Mouse (Mus musculus) embryonic facial prominence, embryonic 14.5 days (tissue): Measurements from ENCODE around the gene Zswim8. TPM values are rescaled to one million over a fixed set of nuclear protein-coding genes. Genes with fewer than 3 reads are reported as not detected.

Source experiments
- ATAC-seq: fragments of 200-750 bp; cut with Nextera tagmentation; 2 replicates; pipeline ENCODE4 v1.8.0; 2017; ENCODE audit warnings: low read depth, moderate number of reproducible peaks, moderate TSS enrichment
- DNase-seq: peaks from one replicate; pipeline ENCODE4 v3.0.0-alpha.2; 2015; ENCODE audit warnings: low spot score
- H3K27ac ChIP-seq: fragments of 300-500 bp; sonication (generic); replicated peaks from 2 replicates; pipeline ENCODE4 v1.5.1; 2014; ENCODE audit warnings: low read depth, mild to moderate bottlenecking, low read length, moderate library complexity
- H3K27me3 ChIP-seq: fragments of 300-500 bp; sonication (generic); replicated peaks from 2 replicates; pipeline ENCODE4 v1.6.1; 2014; ENCODE audit warnings: low read length; ENCODE audit not compliant: control insufficient read depth, insufficient read depth
- H3K36me3 ChIP-seq: fragments of 300-500 bp; sonication (generic); 2 replicates; pipeline ENCODE4 v1.6.1; 2014; ENCODE audit warnings: low read length, mixed read lengths; ENCODE audit not compliant: control insufficient read depth, insufficient read depth
- H3K4me1 ChIP-seq: fragments of 300-500 bp; sonication (generic); 2 replicates; pipeline ENCODE4 v1.6.1; 2014; ENCODE audit warnings: antibody characterized with exemption, low read length; ENCODE audit not compliant: control insufficient read depth, insufficient read depth
- H3K4me2 ChIP-seq: fragments of 300-500 bp; sonication (generic); 2 replicates; pipeline ENCODE4 v1.6.1; 2014; ENCODE audit warnings: low read depth, mild to moderate bottlenecking, low read length, moderate library complexity, mixed read lengths
- H3K4me3 ChIP-seq: fragments of 300-500 bp; sonication (generic); 2 replicates; pipeline ENCODE4 v1.5.1; 2014; ENCODE audit warnings: low read depth, mild to moderate bottlenecking, low read length
- H3K9ac ChIP-seq: fragments of 300-500 bp; sonication (generic); 2 replicates; pipeline ENCODE4 v1.6.1; 2014; ENCODE audit warnings: low read depth, mild to moderate bottlenecking, low read length, moderate library complexity, mixed read lengths
- H3K9me3 ChIP-seq: fragments of 300-500 bp; sonication (generic); 2 replicates; pipeline ENCODE4 v1.6.1; 2016; ENCODE audit warnings: low read length; ENCODE audit not compliant: control insufficient read depth
- WGBS: fragments of 180-500 bp; shearing (Covaris S2); extraction: QIAGEN DNeasy Blood & Tissue Kit; methylation state at CpG from one replicate; pipeline ENCODE4 v1.1.7; 2014; 5-methylcytosine and 5-hydroxymethylcytosine counted together
- polyA plus RNA-seq: library from polyadenylated mRNA; unstranded; fragments of >200 nt; fragmentation: Nextera tagmentation; extraction: Ambion mirVana; gene quantifications from 2 replicates; pipeline ENCODE4 v1.2.1, GENCODE M21; 2014

Zswim8 gene
- polyA plus RNA-seq, 1 experiment from 2014 or later = 31.1 TPM

GRCm38 (mm10) chr14:20681742-20682141, 25.6 kb upstream of the Zswim8 start:
- DNase-seq = no peak
- no peak overlapping the region for H3K4me3 ChIP-seq
- H3K9ac ChIP-seq = no peak overlapping the region
- no peak overlapping the region for H3K4me2 ChIP-seq
- peaks cover 99% of the 10 kb centered on the region for H3K36me3 ChIP-seq
- no peaks in the 10 kb centered on the region for H3K27me3 ChIP-seq
- ATAC-seq = no peak
- H3K27ac ChIP-seq = no peak overlapping the region
- no peaks in the 10 kb centered on the region for H3K9me3 ChIP-seq
- 87% methylated on average over 2 of the region's 2 CpGs for WGBS
- no peaks in the 10 kb centered on the region for H3K4me1 ChIP-seq

GRCm38 (mm10) chr14:20682498-20682897, 24.9 kb upstream of the Zswim8 start:
- DNase-seq = no peak
- Histone ChIP-seq H3K27me3 (no peaks in the 10 kb centered on the region), H3K4me2 (no peak overlapping the region), H3K9ac (no peak overlapping the region), H3K27ac (no peak overlapping the region), H3K36me3 (peaks cover 100% of the 10 kb centered on the region), H3K4me3 (no peak overlapping the region), H3K9me3 (no peaks in the 10 kb centered on the region), H3K4me1 (no peaks in the 10 kb centered on the region)
- no peak for ATAC-seq
- 58% methylated on average over 3 of the region's 3 CpGs for WGBS

GRCm38 (mm10) chr14:20686576-20686975, 20.8 kb upstream of the Zswim8 start:
- Histone ChIP-seq H3K27me3 (no peaks in the 10 kb centered on the region), H3K4me1 (no peaks in the 10 kb centered on the region), H3K36me3 (peaks cover 100% of the 10 kb centered on the region), H3K4me3 (no peak overlapping the region), H3K9me3 (no peaks in the 10 kb centered on the region), H3K4me2 (no peak overlapping the region), H3K27ac (no peak overlapping the region), H3K9ac (no peak overlapping the region)
- no peak for DNase-seq
- ATAC-seq = no peak
- WGBS = 92% methylated on average over 3 of the region's 3 CpGs

GRCm38 (mm10) chr14:20689009-20689408, 18.3 kb upstream of the Zswim8 start:
- DNase-seq = no peak
- WGBS = 95% methylated on average over 2 of the region's 2 CpGs

GRCm38 (mm10) chr14:20691772-20692171, 15.6 kb upstream of the Zswim8 start:
- H3K27ac ChIP-seq = no peak overlapping the region
- peaks cover 78% of the 10 kb centered on the region for H3K36me3 ChIP-seq
- no peak for ATAC-seq
- H3K4me3 ChIP-seq = no peak overlapping the region
- peaks cover 10% of the 10 kb centered on the region for H3K4me1 ChIP-seq
- no peak overlapping the region for H3K9ac ChIP-seq
- DNase-seq = no peak
- no peak overlapping the region for H3K4me2 ChIP-seq
- H3K9me3 ChIP-seq = no peaks in the 10 kb centered on the region
- WGBS = 95% methylated on average over 6 of the region's 6 CpGs
- H3K27me3 ChIP-seq = no peaks in the 10 kb centered on the region

More at GRCm38 (mm10) chr14:20689009-20689408, 18.3 kb upstream of the Zswim8 start:
- no peak for ATAC-seq
- no peak overlapping the region for H3K4me2 ChIP-seq
- no peaks in the 10 kb centered on the region for H3K27me3 ChIP-seq
- no peaks in the 10 kb centered on the region for H3K9me3 ChIP-seq
- H3K4me3 ChIP-seq = no peak overlapping the region
- no peak overlapping the region for H3K27ac ChIP-seq
- H3K4me1 ChIP-seq = no peaks in the 10 kb centered on the region
- H3K9ac ChIP-seq = no peak overlapping the region
- peaks cover 100% of the 10 kb centered on the region for H3K36me3 ChIP-seq

- ATAC-seq (no peak), DNase-seq (no peak)
- Histone ChIP-seq H3K4me1 (peaks cover 19% of the 10 kb centered on the region), H3K4me2 (no peak overlapping the region), H3K27me3 (no peaks in the 10 kb centered on the region), H3K36me3 (peaks cover 68% of the 10 kb centered on the region), H3K4me3 (no peak overlapping the region), H3K27ac (no peak overlapping the region), H3K9me3 (no peaks in the 10 kb centered on the region), H3K9ac (0 out of 2 replicates have a peak overlapping the region, but pooled peaks have one; percentile 32)
- 93% methylated on average over 10 of the region's 10 CpGs for WGBS
Observed at GRCm38 (mm10) chr14:20693589-20694101, 13.7 kb upstream of the Zswim8 start.

GRCm38 (mm10) chr14:20694185-20694883, 13.0 kb upstream of the Zswim8 start:
- peak overlapping the region; percentile 73 for H3K4me2 ChIP-seq
- WGBS = 46% methylated on average over 13 of the region's 13 CpGs
- peak overlapping the region; percentile 93 for H3K9ac ChIP-seq
- H3K36me3 ChIP-seq = peaks cover 64% of the 10 kb centered on the region
- H3K4me1 ChIP-seq = peaks cover 19% of the 10 kb centered on the region
- peak overlapping the region; percentile 89 for H3K4me3 ChIP-seq
- no peaks in the 10 kb centered on the region for H3K9me3 ChIP-seq
- ATAC-seq = no peak; the same call in 1 of the 2 replicates
- DNase-seq = no peak
- peak overlapping the region; percentile 97 for H3K27ac ChIP-seq
- H3K27me3 ChIP-seq = no peaks in the 10 kb centered on the region

- Histone ChIP-seq H3K4me3 (peak within 1 kb of the TSS; percentile 89), H3K27ac (peak within 1 kb of the TSS; percentile 97), H3K9me3 (no peaks in the 10 kb centered on the region), H3K4me1 (peaks cover 19% of the 10 kb centered on the region), H3K27me3 (no peaks in the 10 kb centered on the region), H3K36me3 (peaks cover 64% of the 10 kb centered on the region), H3K9ac (peak within 1 kb of the TSS; percentile 93), H3K4me2 (peak within 1 kb of the TSS; percentile 73)
- 2% methylated on average over 39 of the region's 111 CpGs for WGBS
- ATAC-seq (peak; percentile 94), DNase-seq (peak; percentile 95)
Observed at GRCm38 (mm10) chr14:20694884-20695760, 12.2 kb upstream of the Zswim8 start, which contains the start of gene Fut11. Gene Fut11 (plus strand): TSS chr14:20694968.
